Mouse (Mus musculus) leukemia stem cell, adult 10-12 weeks (primary cell): ENCODE results near the gene Olfr1047. TPM values are rescaled to one million over a fixed set of nuclear protein-coding genes. Genes with fewer than 3 reads are reported as not detected.

Experiments used
- polyA plus RNA-seq: library from polyadenylated mRNA; stranded (reverse); fragments of >175 nt; gene quantifications from 2 replicates; pipeline ENCODE4 v1.2.3, GENCODE M21; 2012; ENCODE audit warnings: low replicate concordance

Gene Olfr1047
- not detected in 2 replicates for polyA plus RNA-seq

DNA sequence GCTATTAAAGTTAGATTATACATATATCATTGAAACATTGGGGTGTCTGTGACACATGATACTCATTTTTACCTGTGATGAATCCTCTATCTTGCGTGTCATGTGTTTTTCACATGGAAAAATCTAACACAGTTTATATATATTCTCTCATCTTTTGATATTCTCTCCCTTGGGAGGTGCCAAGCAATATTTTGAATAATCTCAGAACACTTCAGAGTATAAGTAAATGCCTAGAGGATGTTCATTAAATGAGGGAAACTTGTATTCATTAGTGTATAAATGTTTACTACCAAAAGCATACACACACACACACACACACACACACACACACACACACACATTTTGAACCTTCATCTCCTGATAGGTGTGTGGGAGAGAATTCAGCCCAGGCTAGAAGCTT lies at the start of gene Olfr1047:
Gene Olfr1047 (minus strand): TSS at position 101 of the 400 bp plus-strand sequence.

DNA sequence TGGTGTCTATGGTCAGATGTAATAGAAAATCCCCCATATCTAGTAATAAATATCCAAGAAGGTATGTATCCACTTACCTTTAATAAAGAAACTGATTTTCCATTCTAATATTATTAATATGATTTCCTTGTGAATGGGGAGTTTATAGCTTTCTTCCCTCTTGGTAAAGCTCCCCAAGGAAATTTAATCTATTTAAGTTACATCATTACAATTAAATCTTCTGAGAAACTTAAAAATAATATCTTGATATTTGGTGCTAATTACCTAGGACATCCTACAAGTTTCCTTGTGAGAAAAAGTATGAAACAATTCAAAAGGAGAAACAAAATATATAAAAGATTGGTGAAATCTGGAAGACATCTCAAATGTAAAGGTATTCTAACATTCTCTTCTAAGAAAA lies 47.8 kb upstream of the Olfr1047 start, which contains the start of gene Olfr1051:
Gene Olfr1051 (minus strand): TSS at position 101 of the 400 bp plus-strand sequence.

DNA sequence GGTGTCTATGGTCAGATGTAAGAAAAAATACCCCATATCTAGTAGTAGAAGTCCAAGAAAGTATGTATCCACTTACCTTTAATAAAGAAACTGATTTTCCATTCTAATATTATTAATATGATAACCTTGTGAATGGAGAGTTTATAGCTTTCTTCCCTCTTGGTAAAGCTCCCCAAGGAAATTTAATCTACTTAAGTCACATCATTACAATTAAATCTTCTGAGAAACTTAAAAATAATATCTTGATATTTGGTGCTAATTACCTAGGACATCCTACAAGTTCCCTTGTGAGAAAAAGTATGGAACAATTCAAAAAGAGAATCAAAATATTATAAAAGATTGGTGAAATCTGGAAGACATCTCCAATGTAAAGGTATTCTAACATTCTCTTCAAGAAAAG lies 27.0 kb upstream of the Olfr1047 start, which contains the start of gene Olfr1049:
Gene Olfr1049 (minus strand): TSS at position 101 of the 400 bp plus-strand sequence.

DNA sequence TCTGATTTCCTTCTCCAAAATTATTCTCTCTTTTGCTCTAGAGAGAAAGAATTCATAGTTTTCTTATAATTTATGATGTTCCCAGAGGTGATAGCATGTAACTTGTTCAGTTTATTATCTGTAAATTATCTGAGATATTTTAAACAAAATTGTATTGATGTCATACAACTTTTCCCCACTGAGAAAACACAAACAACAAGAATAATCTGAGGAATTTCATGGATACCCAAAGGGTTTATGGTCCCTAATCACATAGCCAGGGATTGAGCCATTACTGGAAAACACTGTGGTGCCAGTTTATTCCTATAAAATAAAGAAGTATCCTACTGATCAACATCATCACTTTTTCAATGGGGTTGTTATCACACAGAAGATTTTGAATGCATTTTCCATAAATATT lies 9.0 kb upstream of the Olfr1047 start, which contains the start of gene Olfr1048:
Gene Olfr1048 (minus strand): TSS at position 101 of the 400 bp plus-strand sequence.

DNA sequence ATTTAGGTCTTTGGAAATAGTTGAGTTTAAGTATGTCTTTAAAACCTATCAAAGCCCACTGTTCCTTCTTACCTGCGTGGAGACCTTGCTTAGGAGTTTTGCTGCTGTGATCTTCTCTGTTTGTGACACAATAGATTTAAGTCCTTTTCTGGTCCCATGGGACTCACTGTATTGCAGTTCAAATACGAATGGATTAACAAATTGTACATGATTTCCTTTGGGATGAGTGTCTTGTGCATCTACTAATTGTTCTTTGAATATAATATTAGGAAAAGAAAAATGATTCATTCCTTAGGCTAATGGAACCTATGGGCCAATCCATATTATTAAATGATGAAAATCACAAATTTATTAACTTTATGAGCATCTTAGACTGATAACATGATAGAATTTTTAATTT lies 12.0 kb downstream of the Olfr1047 start, which contains the start of gene Olfr1046:
Gene Olfr1046 (minus strand): TSS at position 101 of the 400 bp plus-strand sequence.

DNA sequence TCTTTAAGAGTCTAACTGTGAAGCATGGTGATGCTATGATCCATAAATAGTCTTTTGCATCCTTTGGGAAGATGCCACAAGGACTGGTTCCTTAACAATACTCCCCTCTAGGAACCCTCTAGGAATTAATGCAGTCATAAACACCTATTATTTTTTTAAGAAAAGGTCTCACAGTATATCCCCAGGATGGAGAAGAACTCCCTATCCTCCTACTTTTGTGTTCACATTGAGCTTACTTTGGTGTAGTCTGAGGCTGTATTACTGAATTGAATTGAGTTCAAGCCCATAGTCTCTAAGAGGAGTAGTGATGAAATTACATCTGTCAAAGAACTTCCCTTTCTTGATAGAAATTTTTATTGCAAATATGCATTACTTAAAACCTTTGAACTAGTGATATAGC lies 28.3 kb downstream of the Olfr1047 start, which contains the start of gene Olfr1045:
Gene Olfr1045 (minus strand): TSS at position 101 of the 400 bp plus-strand sequence.

DNA sequence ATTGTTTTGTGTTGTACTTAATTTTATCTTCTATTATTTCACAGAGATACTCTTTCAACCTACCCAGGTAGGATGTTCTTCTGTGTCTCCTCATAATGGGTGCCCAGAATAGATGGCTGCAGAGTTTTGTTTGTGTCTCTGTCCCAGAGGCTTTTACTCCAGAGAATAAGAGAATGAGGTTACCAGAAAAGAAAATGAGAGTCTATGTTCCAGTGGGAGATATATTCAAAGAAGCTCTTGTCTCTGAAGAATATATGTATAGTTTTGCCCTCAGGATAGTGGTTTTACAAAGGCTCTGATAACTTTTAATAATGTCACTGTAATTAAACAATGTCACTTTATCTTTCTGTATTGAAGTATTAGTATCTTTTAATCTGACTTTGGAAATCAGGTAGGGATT lies 45.6 kb downstream of the Olfr1047 start, which contains the start of gene Olfr52:
Gene Olfr52 (minus strand): TSS at position 101 of the 400 bp plus-strand sequence.

DNA sequence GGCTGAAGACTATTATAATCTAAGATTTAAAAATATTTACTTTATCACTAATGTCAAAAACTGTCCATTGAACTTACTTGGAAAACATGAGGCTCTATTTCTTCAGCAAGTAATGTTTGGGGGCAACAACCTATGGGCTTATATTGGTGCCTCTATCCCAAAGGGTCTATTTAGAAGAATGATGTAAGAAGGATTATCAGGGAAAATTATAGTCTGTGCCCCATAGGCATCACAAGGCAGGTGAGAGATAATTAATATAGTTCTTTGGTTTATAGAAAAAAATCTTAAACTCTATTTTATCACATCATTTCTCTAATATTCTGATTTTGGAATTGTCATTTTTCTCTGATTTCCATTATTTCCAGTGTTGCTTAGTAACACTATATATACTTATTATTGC lies 53.5 kb downstream of the Olfr1047 start, which contains the start of gene Olfr1044:
Gene Olfr1044 (minus strand): TSS at position 101 of the 400 bp plus-strand sequence.

Other genes starting within 250 kb of the Olfr1047 start
- not detected in 2 replicates for gene Olfr1031, start 241.1 kb downstream of the Olfr1047 start, polyA plus RNA-seq
- gene Olfr1032, start 225.9 kb downstream of the Olfr1047 start, polyA plus RNA-seq: not detected in 2 replicates
- gene Olfr1033, start 210.8 kb downstream of the Olfr1047 start, polyA plus RNA-seq: not detected in 2 replicates
- not detected in 2 replicates for gene Olfr1034, start 185.5 kb downstream of the Olfr1047 start, polyA plus RNA-seq
- gene Olfr1036, start 157.4 kb downstream of the Olfr1047 start, polyA plus RNA-seq: not detected in 2 replicates
- gene Olfr1037, start 144.0 kb downstream of the Olfr1047 start, polyA plus RNA-seq: not detected in 2 replicates
- gene Olfr1039, start 95.5 kb downstream of the Olfr1047 start, polyA plus RNA-seq: not detected in 2 replicates
- gene Olfr1040, start 84.7 kb downstream of the Olfr1047 start, polyA plus RNA-seq: not detected in 2 replicates
- gene Olfr1042, start 69.6 kb downstream of the Olfr1047 start, polyA plus RNA-seq: not detected in 2 replicates
- 0.19 TPM in 1 of 2 replicates, not detected in the other for gene Olfr1043, start 63.9 kb downstream of the Olfr1047 start, polyA plus RNA-seq
- not detected in 2 replicates for gene Olfr1044, start 53.6 kb downstream of the Olfr1047 start, polyA plus RNA-seq
- not detected in 2 replicates for gene Olfr52, start 45.7 kb downstream of the Olfr1047 start, polyA plus RNA-seq
- not detected in 2 replicates for gene Olfr1045, start 28.4 kb downstream of the Olfr1047 start, polyA plus RNA-seq
- gene Olfr1046, start 12.1 kb downstream of the Olfr1047 start, polyA plus RNA-seq: not detected in 2 replicates
- not detected in 2 replicates for gene Olfr1048, start 8.9 kb upstream of the Olfr1047 start, polyA plus RNA-seq
- gene Olfr1049, start 26.9 kb upstream of the Olfr1047 start, polyA plus RNA-seq: not detected in 2 replicates
- gene Olfr1051, start 47.7 kb upstream of the Olfr1047 start, polyA plus RNA-seq: not detected in 2 replicates
- gene Olfr1052, start 61.1 kb upstream of the Olfr1047 start, polyA plus RNA-seq: not detected in 2 replicates
- gene Olfr1053, start 83.9 kb upstream of the Olfr1047 start, polyA plus RNA-seq: not detected in 2 replicates
- not detected in 2 replicates for gene Olfr1054, start 104.0 kb upstream of the Olfr1047 start, polyA plus RNA-seq
- not detected in 2 replicates for gene Olfr1055, start 118.9 kb upstream of the Olfr1047 start, polyA plus RNA-seq
- gene Olfr1056, start 131.1 kb upstream of the Olfr1047 start, polyA plus RNA-seq: not detected in 2 replicates
- not detected in 2 replicates for gene Olfr1057, start 147.0 kb upstream of the Olfr1047 start, polyA plus RNA-seq
- gene Olfr1058, start 157.2 kb upstream of the Olfr1047 start, polyA plus RNA-seq: not detected in 2 replicates
- not detected in 2 replicates for gene Olfr1061, start 182.6 kb upstream of the Olfr1047 start, polyA plus RNA-seq
- gene Olfr1062, start 195.3 kb upstream of the Olfr1047 start, polyA plus RNA-seq: not detected in 2 replicates
- not detected in 2 replicates for gene Olfr1065, start 219.2 kb upstream of the Olfr1047 start, polyA plus RNA-seq
- not detected in 2 replicates for gene Olfr1066, start 224.9 kb upstream of the Olfr1047 start, polyA plus RNA-seq